Mouse (Mus musculus) forebrain, embryonic 11.5 days (tissue): ENCODE measurements around the gene Gm21637. TPM values are rescaled to one million over a fixed set of nuclear protein-coding genes. Genes with fewer than 3 reads are reported as not detected.
"Not testable (repeated sequence)": the region's sequence is repeated elsewhere in the genome, so short reads cannot be mapped to it uniquely, and the experiment has no call there.

Experiments used
- ATAC-seq: fragments of 200-750 bp; cut with Nextera tagmentation; replicated peaks from 2 replicates; pipeline ENCODE4 v1.8.0; 2017; ENCODE audit warnings: moderate TSS enrichment; ENCODE audit not compliant: low FRiP score
- DNase-seq: peaks from one replicate; pipeline ENCODE4 v3.0.0-alpha.2; 2017; ENCODE audit warnings: low spot score
- H3K27ac ChIP-seq: fragments of 300-500 bp; sonication (generic); 2 replicates; pipeline ENCODE4 v1.5.1; 2014; ENCODE audit warnings: low read depth, low read length
- H3K27me3 ChIP-seq: fragments of 300-500 bp; sonication (generic); 2 replicates; pipeline ENCODE4 v1.6.1; 2014; ENCODE audit warnings: mild to moderate bottlenecking, low read length, mixed read lengths; ENCODE audit not compliant: control insufficient read depth, insufficient read depth
- H3K36me3 ChIP-seq: fragments of 300-500 bp; sonication (generic); 2 replicates; pipeline ENCODE4 v1.6.1; 2014; ENCODE audit warnings: mild to moderate bottlenecking, low read length, moderate library complexity, mixed read lengths; ENCODE audit not compliant: control insufficient read depth, insufficient read depth
- H3K4me1 ChIP-seq: fragments of 300-500 bp; sonication (generic); replicated peaks from 2 replicates; pipeline ENCODE4 v1.6.1; 2014; ENCODE audit warnings: low read length, mixed read lengths; ENCODE audit not compliant: control insufficient read depth, insufficient read depth
- H3K4me2 ChIP-seq: fragments of 300-500 bp; sonication (generic); 2 replicates; pipeline ENCODE4 v1.6.1; 2014; ENCODE audit warnings: low read depth, mild to moderate bottlenecking, low read length, moderate library complexity, mixed read lengths; ENCODE audit not compliant: severe bottlenecking
- H3K4me3 ChIP-seq: fragments of 300-500 bp; sonication (generic); 2 replicates; pipeline ENCODE4 v1.5.1; 2014; ENCODE audit warnings: low read depth, low read length
- H3K9ac ChIP-seq: fragments of 300-500 bp; sonication (generic); 2 replicates; pipeline ENCODE4 v1.6.1; 2014; ENCODE audit warnings: low read length
- H3K9me3 ChIP-seq: fragments of 300-500 bp; sonication (generic); 2 replicates; pipeline ENCODE4 v1.6.1; 2016; ENCODE audit warnings: low read length, mixed read lengths; ENCODE audit not compliant: control insufficient read depth
- WGBS: fragments of 180-500 bp; shearing (Covaris S2); extraction: QIAGEN DNeasy Blood & Tissue Kit; methylation state at CpG from one replicate; pipeline ENCODE4 v1.1.7; 2014; 5-methylcytosine and 5-hydroxymethylcytosine counted together
- polyA plus RNA-seq: library from polyadenylated mRNA; unstranded; fragments of >200 nt; fragmentation: Nextera tagmentation; extraction: Ambion mirVana; gene quantifications from 2 replicates; pipeline ENCODE4 v1.2.1, GENCODE M21; 2014

Gm21637 gene
- not detected in 2 replicates for polyA plus RNA-seq

DNA sequence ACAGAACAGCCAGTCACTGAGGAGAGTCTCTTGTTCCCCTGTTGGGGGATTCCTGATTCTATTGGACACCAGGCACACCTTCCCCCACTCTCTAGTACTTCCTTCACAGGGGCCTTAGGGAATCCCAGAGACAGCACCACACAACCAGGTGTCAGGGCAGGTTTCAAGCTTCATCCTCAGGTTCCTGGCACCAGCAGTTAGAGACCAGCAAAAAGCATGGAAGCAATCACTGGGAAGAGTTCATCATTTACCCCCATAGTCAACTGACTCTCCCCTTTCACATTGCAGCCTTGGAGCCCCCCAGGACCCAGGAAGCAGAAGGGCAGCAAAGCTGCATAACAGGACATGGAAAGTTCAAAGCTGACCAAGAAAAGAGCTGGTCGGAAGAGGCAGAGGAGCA, at the start of gene Gm21637:
Gm21637 (plus strand) TSS at position 301 of the 400 bp plus-strand sequence.
- H3K27me3 ChIP-seq, H3K9ac ChIP-seq, ATAC-seq, H3K4me1 ChIP-seq, H3K4me2 ChIP-seq, H3K9me3 ChIP-seq, DNase-seq, H3K27ac ChIP-seq, H3K36me3 ChIP-seq, H3K4me3 ChIP-seq: not testable (repeated sequence)
- no CpG with 5 or more reads among the region's 1 CpGs for WGBS

Other genes starting within 250 kb of the Gm21637 start
- not detected in 2 replicates for gene Btbd35f25, start 244.9 kb upstream of the Gm21637 start, polyA plus RNA-seq
- gene Btbd35f22, start 85.8 kb downstream of the Gm21637 start, polyA plus RNA-seq: not detected in 2 replicates